Mouse (Mus musculus): ENCODE measurements around the gene Cyp1b1. TPM values are rescaled to one million over a fixed set of nuclear protein-coding genes. Genes with fewer than 3 reads are reported as not detected.

Gene Cyp1b1
- total RNA-seq, 1 experiment from 2014 or later: 23.3 TPM

DNA sequence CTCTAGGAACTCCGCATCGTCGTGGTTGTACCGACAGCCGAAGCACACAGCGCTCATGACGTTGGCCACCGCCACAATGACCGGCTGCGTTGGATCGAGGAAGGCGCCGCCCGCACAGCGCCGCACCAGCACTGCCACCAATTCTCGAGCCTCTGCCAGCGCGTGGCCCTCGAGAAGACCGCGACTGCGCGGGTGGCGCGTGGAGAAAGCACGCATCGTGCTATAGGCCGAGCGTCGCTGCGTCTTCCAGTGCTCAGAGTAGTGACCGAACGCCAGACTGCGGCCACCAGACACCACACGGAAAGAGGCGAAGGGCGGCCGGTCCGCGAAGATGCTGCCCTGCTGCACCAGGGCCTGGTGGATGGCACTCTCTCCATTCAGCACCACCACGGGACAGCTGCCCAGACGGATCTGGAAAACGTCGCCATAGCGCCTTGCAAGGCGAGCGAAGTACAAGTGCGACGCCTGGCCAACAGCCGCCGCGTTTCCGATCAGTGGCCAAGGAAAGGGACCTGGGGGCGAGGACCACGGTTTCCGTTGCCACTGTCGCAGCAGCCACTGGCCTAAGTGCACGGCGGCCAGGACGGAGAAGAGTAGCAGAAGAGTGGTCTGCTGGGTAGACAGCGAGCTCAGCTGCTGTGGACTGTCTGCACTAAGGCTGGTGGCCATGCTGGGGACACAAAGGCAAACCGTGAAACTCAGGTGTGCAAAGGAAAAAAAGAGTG is 1.1 kb downstream of the Cyp1b1 start:
- peak; percentile 48 for DNase-seq

- DNase-seq: no peak
Observed at GRCm38 (mm10) chr17:79713276-79713642, 1.6 kb downstream of the Cyp1b1 start.

- no peak for DNase-seq
Observed at GRCm38 (mm10) chr17:79712536-79712935, 2.3 kb downstream of the Cyp1b1 start.

GRCm38 (mm10) chr17:79711944-79712343 is 2.9 kb downstream of the Cyp1b1 start:
- DNase-seq: no peak

- DNase-seq: no peak
Observed at GRCm38 (mm10) chr17:79710246-79710842, 4.5 kb downstream of the Cyp1b1 start.

GRCm38 (mm10) chr17:79709718-79710117 is 5.1 kb downstream of the Cyp1b1 start:
- no peak for DNase-seq

- DNase-seq: no peak
Observed at GRCm38 (mm10) chr17:79708168-79708567, 6.7 kb downstream of the Cyp1b1 start.

DNA sequence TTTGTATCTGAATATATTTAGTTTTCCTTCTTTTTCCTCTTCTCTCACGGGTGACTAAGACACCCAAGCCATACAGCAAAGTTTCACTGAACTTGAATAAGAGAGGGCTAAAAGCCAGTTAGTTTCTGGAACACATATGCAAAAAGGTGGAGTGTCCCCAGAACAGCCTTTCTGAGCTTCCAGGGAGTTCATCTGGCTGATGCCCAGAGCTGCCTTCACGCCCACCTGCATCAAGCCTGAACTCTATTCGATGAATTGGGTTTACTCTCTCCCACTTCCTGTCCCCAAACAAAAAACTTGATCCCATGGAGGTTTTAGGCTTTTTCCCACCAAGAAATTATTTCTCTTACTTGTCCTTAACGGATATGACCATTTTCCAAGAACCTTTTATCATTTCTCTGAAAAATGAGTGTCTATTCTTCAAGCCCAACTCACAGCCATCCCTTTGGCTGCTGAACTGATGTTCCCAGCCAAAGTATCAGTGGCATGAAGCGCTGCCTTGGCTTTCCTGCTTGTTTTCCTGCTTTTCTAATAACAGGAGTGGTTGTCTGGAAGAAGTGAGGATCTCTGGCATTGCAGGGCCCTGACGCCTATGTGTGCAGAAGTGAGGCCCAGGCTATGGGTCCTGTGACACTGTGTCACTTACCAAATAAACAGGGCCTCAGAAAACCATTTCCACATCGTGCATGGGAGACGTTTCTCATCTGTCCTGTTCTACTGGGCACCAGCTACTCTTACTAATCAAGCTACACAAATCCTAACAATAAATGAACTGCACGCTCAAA is 9.0 kb downstream of the Cyp1b1 start:
- no peak for DNase-seq

DNA sequence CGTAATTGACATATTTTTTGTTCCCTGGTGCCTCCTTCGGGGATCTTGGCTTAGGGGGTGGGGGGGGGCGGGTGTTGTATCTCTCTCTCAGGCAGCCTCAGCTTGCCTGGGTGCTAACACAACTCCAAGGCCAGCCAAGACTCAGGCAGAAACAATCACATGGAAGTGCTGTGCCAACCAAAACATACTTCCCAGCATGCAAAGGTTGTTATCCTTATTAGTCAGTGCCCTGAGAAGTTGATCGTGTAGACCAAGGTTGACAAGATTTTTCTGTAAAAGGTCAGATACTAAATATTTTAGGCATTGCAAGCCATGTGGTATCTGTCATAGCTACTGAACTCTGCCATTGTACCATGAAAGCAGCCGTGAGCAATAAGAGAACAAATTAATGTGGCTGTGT is 14.0 kb downstream of the Cyp1b1 start:
- DNase-seq: peak; percentile 23

DNA sequence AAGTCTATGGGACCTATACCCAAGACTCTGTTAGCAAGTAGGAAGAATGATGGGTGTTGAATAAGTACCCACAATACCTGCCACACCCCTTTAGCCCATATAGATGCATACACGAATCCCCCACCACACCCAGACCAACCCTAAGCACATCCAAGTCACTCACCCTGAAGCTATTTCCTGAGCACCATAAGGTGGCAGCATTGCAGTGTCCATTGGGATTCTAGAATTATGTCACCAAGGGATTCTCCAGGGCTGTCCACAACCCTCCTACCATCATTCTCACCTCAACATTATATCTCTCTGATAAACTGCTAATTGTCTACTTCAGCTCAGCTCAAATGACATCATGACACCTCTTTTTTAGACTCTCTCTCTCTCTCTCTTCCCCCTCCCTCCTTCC is 15.7 kb downstream of the Cyp1b1 start:
- no peak for DNase-seq

- no peak for DNase-seq
Observed at GRCm38 (mm10) chr17:79695541-79695940, 19.3 kb downstream of the Cyp1b1 start.

DNA sequence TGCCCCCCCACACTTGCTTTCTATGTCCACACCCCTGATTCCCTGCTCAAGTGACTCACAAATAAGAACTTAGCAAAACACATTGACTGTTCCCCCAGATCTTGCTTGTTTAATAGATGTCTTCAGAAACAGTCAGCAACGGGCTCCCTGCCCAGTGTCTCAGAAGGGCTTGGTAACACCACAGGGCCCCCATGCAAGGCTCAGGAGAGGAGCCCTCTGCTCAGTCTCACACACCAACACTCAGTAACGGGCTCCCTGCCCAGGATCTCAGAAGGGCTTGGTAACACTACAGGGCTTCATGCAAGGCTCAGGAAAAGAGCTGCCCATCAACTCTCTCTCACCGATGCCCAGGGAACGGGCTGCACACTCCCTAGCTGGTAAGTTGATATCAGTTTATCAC is 19.8 kb downstream of the Cyp1b1 start:
- no peak for DNase-seq

DNA sequence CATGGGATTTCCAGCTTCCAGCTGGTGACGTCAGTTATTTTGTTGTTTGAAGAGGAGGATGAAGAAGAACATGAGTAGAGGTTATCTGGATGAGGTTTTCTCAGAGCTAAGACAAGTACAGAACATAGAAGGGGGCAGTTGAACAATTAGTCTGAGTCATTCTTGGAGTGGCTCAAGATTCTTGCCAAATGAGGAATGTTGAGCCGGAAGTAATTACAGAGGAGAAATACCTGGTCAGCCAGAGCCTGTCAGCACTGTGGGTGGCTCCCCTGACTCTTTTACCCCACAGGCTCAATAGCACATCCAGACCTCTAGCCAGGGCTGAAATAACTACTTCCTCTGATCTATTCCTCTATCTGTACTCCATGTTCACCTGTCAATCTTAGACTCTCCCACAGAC is 44.0 kb downstream of the Cyp1b1 start:
- no peak for DNase-seq

DNA sequence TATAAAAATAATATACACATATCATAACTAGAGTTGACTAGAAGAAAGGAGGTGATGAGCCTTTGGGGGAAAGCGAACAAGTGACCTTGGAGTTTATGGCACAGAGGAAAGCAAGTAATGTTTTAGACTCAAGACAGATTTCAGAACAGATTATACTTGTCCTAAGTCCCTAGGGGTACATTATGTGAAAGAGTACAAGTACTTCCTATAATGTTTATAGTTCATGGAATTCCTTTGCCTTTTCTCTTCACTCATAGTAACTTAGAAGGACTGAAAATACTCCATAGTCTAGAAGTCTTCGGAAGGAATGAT is 50.8 kb downstream of the Cyp1b1 start:
- no peak for DNase-seq

DNA sequence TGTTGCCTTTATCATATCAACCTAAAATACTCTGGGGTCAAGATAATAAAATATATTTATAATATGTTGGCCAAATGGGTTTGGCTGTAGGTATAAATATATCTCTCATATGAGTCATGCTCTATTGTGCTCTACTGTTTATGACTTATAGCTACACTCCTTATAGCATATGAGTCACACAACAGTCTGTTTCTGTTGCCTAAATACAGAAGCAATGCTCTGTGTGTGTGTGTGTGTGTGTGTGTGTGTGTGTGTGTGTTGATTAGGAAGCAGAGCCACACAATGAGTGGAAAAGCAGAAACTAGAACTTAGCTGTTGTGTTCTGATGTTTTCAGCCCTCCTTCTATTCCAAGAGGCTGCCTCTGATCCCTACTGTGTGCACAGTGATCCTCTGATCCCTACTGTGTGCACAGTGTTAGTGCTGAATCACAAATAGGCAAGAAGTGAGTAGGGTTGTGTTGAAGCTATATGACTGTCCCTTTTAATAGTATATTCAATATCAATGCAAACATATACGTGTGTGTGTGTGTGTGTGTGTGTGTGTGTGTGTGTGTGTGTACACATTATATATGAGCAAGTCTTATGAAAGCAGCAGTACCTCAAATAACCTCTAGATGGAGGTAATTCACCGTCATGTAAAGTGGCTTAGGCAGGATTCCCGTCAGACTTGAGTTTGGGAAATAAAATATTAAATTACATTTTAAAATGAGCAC is 51.3 kb downstream of the Cyp1b1 start:
- DNase-seq: no peak

- no peak for DNase-seq
Observed at GRCm38 (mm10) chr17:79661848-79662247, 53.0 kb downstream of the Cyp1b1 start.

- peak; percentile 68 for DNase-seq
Observed at GRCm38 (mm10) chr17:79661387-79661786, 53.5 kb downstream of the Cyp1b1 start.

GRCm38 (mm10) chr17:79658863-79659262 is 56.0 kb downstream of the Cyp1b1 start:
- DNase-seq: no peak

DNA sequence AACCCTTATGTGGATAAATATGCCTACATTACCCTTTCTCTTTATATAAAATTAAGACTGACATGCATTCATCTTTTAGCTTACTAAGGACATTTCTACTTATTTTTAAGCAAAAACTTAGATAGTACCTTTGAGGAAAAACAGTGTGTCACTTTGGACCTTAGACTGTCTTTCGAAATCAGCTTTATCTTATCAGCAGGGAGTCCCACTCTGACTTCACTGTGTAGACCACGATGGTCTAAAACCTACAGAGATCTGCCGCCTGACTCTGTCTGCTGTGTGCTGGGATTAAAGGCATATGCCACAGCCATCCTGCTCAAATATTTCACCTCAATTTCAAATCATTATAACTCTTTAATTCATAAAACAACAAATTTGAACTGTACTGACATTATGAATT is 56.4 kb downstream of the Cyp1b1 start:
- no peak for DNase-seq

DNA sequence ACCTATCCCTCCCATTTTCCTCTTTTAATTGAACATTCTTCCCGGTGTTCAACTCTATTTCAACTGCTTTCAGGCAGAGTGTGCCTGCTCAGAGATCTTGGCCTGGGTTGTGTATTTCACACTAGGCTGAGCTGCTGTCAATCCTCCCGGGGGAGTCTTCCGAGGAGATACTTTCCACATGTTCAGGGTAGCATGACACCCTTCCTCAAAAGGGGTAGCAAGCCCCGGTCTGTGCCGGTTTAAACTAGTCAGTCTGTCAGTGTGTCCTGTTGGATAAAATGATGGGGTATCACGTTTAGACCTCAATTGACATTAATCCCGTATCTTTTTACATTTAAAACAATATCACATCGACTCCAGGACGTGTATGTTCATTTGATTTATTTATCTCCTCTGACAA is 57.1 kb downstream of the Cyp1b1 start:
- DNase-seq: no peak

DNA sequence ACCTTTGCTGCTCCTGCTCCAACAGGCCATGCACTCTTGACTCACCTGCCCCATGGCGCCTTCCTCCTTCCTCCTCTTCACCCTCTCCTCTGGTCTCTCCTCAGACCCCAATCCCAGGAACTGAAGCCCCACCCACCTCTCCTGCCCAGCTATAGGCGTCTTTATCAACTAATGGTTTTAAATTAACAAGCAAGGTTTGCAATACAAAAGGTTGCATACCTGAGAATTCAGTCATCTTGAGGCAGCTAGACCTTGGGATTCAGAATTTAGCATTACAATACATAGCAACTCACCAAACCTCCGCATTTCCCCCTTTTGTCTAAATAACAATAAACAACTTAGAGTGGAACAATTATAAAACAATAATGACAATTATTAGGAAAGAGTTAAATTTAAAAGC is 60.7 kb downstream of the Cyp1b1 start:
- DNase-seq: no peak

- no peak for DNase-seq
Observed at GRCm38 (mm10) chr17:79653171-79653570, 61.7 kb downstream of the Cyp1b1 start.

Measured in adrenal gland, postnatal 25 days (tissue).